Mouse (Mus musculus) thymus, adult 2 months (tissue): ENCODE results near the gene Eci1. TPM values are rescaled to one million over a fixed set of nuclear protein-coding genes. Genes with fewer than 3 reads are reported as not detected.

ENCODE experiments used
- DNase-seq: peaks from one replicate; pipeline ENCODE4 v3.0.0; 2021
- H3K27ac ChIP-seq: fragments of 200-500 bp; 2 replicates; pipeline ENCODE4 v1.5.1; 2012; ENCODE audit warnings: low read length, control low read depth; ENCODE audit not compliant: control insufficient read depth, insufficient read depth
- H3K27me3 ChIP-seq: fragments of 200-500 bp; 2 replicates; pipeline ENCODE4 v1.6.1; 2012; ENCODE audit warnings: mild to moderate bottlenecking, low read length, moderate library complexity, mixed read lengths; ENCODE audit not compliant: control insufficient read depth, insufficient read depth
- H3K36me3 ChIP-seq: fragments of 200-500 bp; 2 replicates; pipeline ENCODE4 v1.6.1; 2012; ENCODE audit warnings: mild to moderate bottlenecking, low read length, moderate library complexity; ENCODE audit not compliant: control insufficient read depth, insufficient read depth
- H3K4me1 ChIP-seq: fragments of 200-500 bp; replicated peaks from 2 replicates; pipeline ENCODE4 v1.6.1; 2012; ENCODE audit warnings: low read length; ENCODE audit not compliant: control insufficient read depth, insufficient read depth
- H3K4me3 ChIP-seq: fragments of 200-500 bp; 2 replicates; pipeline ENCODE4 v1.5.1; 2012; ENCODE audit warnings: mild to moderate bottlenecking, low read length, control low read depth, moderate library complexity; ENCODE audit not compliant: control insufficient read depth, insufficient read depth
- CTCF ChIP-seq: fragments of 200-500 bp; IDR thresholded peaks from 2 replicates; pipeline ENCODE4 v1.5.1; 2012; ENCODE audit warnings: mild to moderate bottlenecking, control low read depth, low read length, moderate library complexity, borderline replicate concordance; ENCODE audit not compliant: control insufficient read depth, poor library complexity, insufficient read depth; ENCODE audit errors: extremely low read depth
- POLR2A ChIP-seq: fragments of 200-500 bp; IDR thresholded peaks from 2 replicates; pipeline ENCODE4 v1.6.1; 2012; ENCODE audit warnings: mild to moderate bottlenecking, low read length, control low read depth, moderate library complexity; ENCODE audit not compliant: control insufficient read depth, poor library complexity, insufficient read depth; ENCODE audit errors: extremely low read depth
- WGBS: fragments of 180-500 bp; shearing (Covaris S2); methylation state at CpG from one replicate; pipeline ENCODE4 v1.1.7; 2018; 5-methylcytosine and 5-hydroxymethylcytosine counted together
- polyA plus RNA-seq: library from polyadenylated mRNA; depleted of rRNA; stranded (reverse); fragments of >200 nt; gene quantifications from 2 replicates; pipeline ENCODE4 v1.2.3, GENCODE M21; 2012

Gene Eci1
- polyA plus RNA-seq, 1 experiment = 57.0 TPM

GRCm38 (mm10) chr17:24469336-24469909 is 43.0 kb downstream of the Eci1 start:
- Histone ChIP-seq H3K27me3 (no peaks in the 10 kb centered on the region), H3K27ac (peak overlapping the region; percentile 17), H3K4me3 (peak overlapping the region; percentile 56), H3K4me1 (peaks cover 18% of the 10 kb centered on the region), H3K36me3 (no peaks in the 10 kb centered on the region)
- DNase-seq = no peak
- 19% methylated on average over 7 of the region's 7 CpGs for WGBS
- TF ChIP-seq CTCF (no peak), POLR2A (no peak)

- H3K36me3 ChIP-seq = peaks cover under 1% of the 10 kb centered on the region; the same call in 1 of the 2 replicates
- TF ChIP-seq POLR2A (peak; percentile 94), CTCF (peak; percentile 60; the same call in 1 of the 2 replicates)
- peaks cover 18% of the 10 kb centered on the region for H3K4me1 ChIP-seq
- peak within 1 kb of the TSS; percentile 17 for H3K27ac ChIP-seq
- peak; percentile 96 for DNase-seq
- peak within 1 kb of the TSS; percentile 58 for H3K4me3 ChIP-seq
- H3K27me3 ChIP-seq = no peaks in the 10 kb centered on the region
- WGBS = under 1% methylated on average over 67 of the region's 75 CpGs
Observed at GRCm38 (mm10) chr17:24469910-24470602, 43.6 kb downstream of the Eci1 start, which contains the start of the genes E4f1 and Pgp. Gene E4f1 (minus strand): TSS chr17:24470313. Gene Pgp (plus strand): TSS chr17:24470392.

- H3K4me3 ChIP-seq = peak overlapping the region; percentile 58
- H3K4me1 ChIP-seq = peaks cover 18% of the 10 kb centered on the region
- no peaks in the 10 kb centered on the region for H3K27me3 ChIP-seq
- H3K27ac ChIP-seq = no peak overlapping the region
- 5% methylated on average over 68 of the region's 68 CpGs for WGBS
- peaks cover 9% of the 10 kb centered on the region for H3K36me3 ChIP-seq
- peak; percentile 21 for DNase-seq
- TF ChIP-seq CTCF = no peak
- TF ChIP-seq POLR2A = no peak
Observed at GRCm38 (mm10) chr17:24470701-24471527, 44.5 kb downstream of the Eci1 start.

GRCm38 (mm10) chr17:24472512-24472911 is 46.1 kb downstream of the Eci1 start:
- 92% methylated on average over 4 of the region's 4 CpGs for WGBS
- peaks cover 19% of the 10 kb centered on the region for H3K4me1 ChIP-seq
- no peak overlapping the region for H3K4me3 ChIP-seq
- no peak for DNase-seq
- H3K36me3 ChIP-seq = peaks cover 22% of the 10 kb centered on the region
- TF ChIP-seq CTCF (no peak), POLR2A (no peak)
- H3K27me3 ChIP-seq = no peaks in the 10 kb centered on the region
- H3K27ac ChIP-seq = no peak overlapping the region

- Histone ChIP-seq H3K4me1 (peaks cover 27% of the 10 kb centered on the region), H3K27me3 (no peaks in the 10 kb centered on the region), H3K27ac (no peak within 1 kb of the TSS), H3K4me3 (no peak within 1 kb of the TSS), H3K36me3 (peaks cover 22% of the 10 kb centered on the region)
- WGBS = 96% methylated on average over 6 of the region's 6 CpGs
- TF ChIP-seq POLR2A (no peak), CTCF (no peak)
- DNase-seq = no peak
Observed at GRCm38 (mm10) chr17:24473612-24474275, 47.3 kb downstream of the Eci1 start, which contains the start of gene Bricd5. Gene Bricd5 (plus strand): TSS chr17:24473884.

GRCm38 (mm10) chr17:24474557-24474956 is 48.1 kb downstream of the Eci1 start:
- WGBS = 96% methylated on average over 5 of the region's 5 CpGs
- H3K36me3 ChIP-seq = peaks cover 22% of the 10 kb centered on the region

More at GRCm38 (mm10) chr17:24474557-24474956, 48.1 kb downstream of the Eci1 start:
- Histone ChIP-seq H3K27ac (no peak overlapping the region), H3K4me3 (no peak overlapping the region), H3K27me3 (no peaks in the 10 kb centered on the region), H3K4me1 (peaks cover 27% of the 10 kb centered on the region)
- DNase-seq = no peak
- TF ChIP-seq POLR2A (no peak), CTCF (no peak)
